Mouse (Mus musculus): ENCODE measurements at regions not wholly inside any gene's neighbourhood (a gene's known extent, or its start where the extent isn't known, plus 50 kb on each side); places are given as distances from the start of the nearest gene placed in this dataset.

- Histone ChIP-seq H3K4me1 (replicated peaks) (peaks cover 7% of the 10 kb centered on the region; the same call in 1 of the 2 replicates), H3K4me2 (no peak overlapping the region), H3K27ac (no peak overlapping the region), H3K9me3 (no peaks in the 10 kb centered on the region), H3K9ac (no peak overlapping the region), H3K36me3 (no peaks in the 10 kb centered on the region), H3K27me3 (no peaks in the 10 kb centered on the region), H3K4me3 (no peak overlapping the region)
- 66% methylated on average over 8 of the region's 8 CpGs for WGBS
- no peak for ATAC-seq (ENCODE audit: low FRiP score)
Measured at GRCm38 (mm10) chr3:22025615-22026014, 50.8 kb upstream of the Tbl1xr1 start.
